Mouse (Mus musculus) CD8-positive naive resting alpha-beta T cell, adult 57 days (primary cell): ENCODE results near the gene Olfr514. TPM values are rescaled to one million over a fixed set of nuclear protein-coding genes. Genes with fewer than 3 reads are reported as not detected.

Source experiments
- total RNA-seq: library from RNA; stranded (reverse); gene quantifications from one replicate; pipeline ENCODE4 v1.2.4, GENCODE M21; 2023

Olfr514 gene
- total RNA-seq = not detected

GRCm38 (mm10) chr7:108825897-108826296 is at the start of gene Olfr514:
Gene Olfr514, minus strand, starts transcription at chr7:108825997.

GRCm38 (mm10) chr7:108872279-108872678 is 46.5 kb upstream of the Olfr514 start, which contains the start of gene Olfr517:
Gene Olfr517, minus strand, starts transcription at chr7:108872379.

GRCm38 (mm10) chr7:108850429-108850828 is 24.6 kb upstream of the Olfr514 start, which contains the start of gene Olfr516:
Gene Olfr516, minus strand, starts transcription at chr7:108850529.

Other genes starting within 250 kb of the Olfr514 start
- gene Olfr506, start 215.2 kb downstream of the Olfr514 start, total RNA-seq = not detected
- not detected for gene Olfr507, start 204.2 kb downstream of the Olfr514 start, total RNA-seq
- gene Olfr508, start 196.0 kb downstream of the Olfr514 start, total RNA-seq = not detected
- gene Olfr509, start 174.1 kb downstream of the Olfr514 start, total RNA-seq = not detected
- not detected for gene Olfr510, start 159.6 kb downstream of the Olfr514 start, total RNA-seq
- not detected for gene Olfr512, start 112.7 kb downstream of the Olfr514 start, total RNA-seq
- not detected for gene Olfr513, start 75.0 kb downstream of the Olfr514 start, total RNA-seq
- gene Olfr516, start 24.5 kb upstream of the Olfr514 start, total RNA-seq = not detected
- gene Olfr517, start 46.4 kb upstream of the Olfr514 start, total RNA-seq = not detected
- not detected for gene Olfr518, start 59.0 kb upstream of the Olfr514 start, total RNA-seq
- not detected for gene Olfr519, start 68.4 kb upstream of the Olfr514 start, total RNA-seq
- 1.7 TPM for gene Nlrp10, start 104.2 kb upstream of the Olfr514 start, total RNA-seq
- gene Eif3f, start 108.4 kb upstream of the Olfr514 start, total RNA-seq = 256 TPM
- gene Tub, start 124.3 kb upstream of the Olfr514 start, total RNA-seq = 0.86 TPM